Mouse (Mus musculus): ENCODE results near the gene Rpl9-ps1.

The Rpl9-ps1 gene

GRCm38 (mm10) chr11:83623586-83623985 is 21.8 kb downstream of the Rpl9-ps1 start:
- DNase-seq (ENCODE audit: low read depth, low spot score) = no peak

- peak; percentile 30 for DNase-seq (ENCODE audit: low read depth, low spot score)
Observed at GRCm38 (mm10) chr11:83619037-83619436, 26.4 kb downstream of the Rpl9-ps1 start.

GRCm38 (mm10) chr11:83618238-83618637 is 27.2 kb downstream of the Rpl9-ps1 start:
- no peak for DNase-seq (ENCODE audit: low read depth, low spot score)

DNA sequence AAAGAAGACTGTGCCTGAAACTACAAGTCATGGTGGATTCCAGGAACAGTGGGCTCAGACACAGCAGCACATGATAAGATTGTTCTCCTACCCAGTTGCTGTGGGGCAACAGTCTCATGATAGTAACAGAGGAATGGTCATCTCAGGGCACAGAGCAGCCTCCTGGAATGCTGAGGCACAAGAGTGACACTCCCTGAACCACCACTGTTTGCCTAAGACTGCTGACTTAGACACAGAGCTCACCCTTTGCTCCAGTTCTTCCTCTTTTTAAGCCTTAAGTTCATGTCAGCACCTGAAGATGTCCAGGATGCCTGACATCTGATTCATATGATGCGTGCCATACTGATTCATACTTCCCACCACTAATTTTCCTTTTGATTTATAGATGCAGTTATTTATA is 28.8 kb downstream of the Rpl9-ps1 start:
- no peak for DNase-seq (ENCODE audit: low read depth, low spot score)

- DNase-seq (ENCODE audit: low read depth, low spot score) = peak; percentile 70
Observed at GRCm38 (mm10) chr11:83610900-83611299, 34.5 kb downstream of the Rpl9-ps1 start.

- DNase-seq (ENCODE audit: low read depth, low spot score) = no peak
Observed at GRCm38 (mm10) chr11:83606396-83606795, 39.0 kb downstream of the Rpl9-ps1 start.

DNA sequence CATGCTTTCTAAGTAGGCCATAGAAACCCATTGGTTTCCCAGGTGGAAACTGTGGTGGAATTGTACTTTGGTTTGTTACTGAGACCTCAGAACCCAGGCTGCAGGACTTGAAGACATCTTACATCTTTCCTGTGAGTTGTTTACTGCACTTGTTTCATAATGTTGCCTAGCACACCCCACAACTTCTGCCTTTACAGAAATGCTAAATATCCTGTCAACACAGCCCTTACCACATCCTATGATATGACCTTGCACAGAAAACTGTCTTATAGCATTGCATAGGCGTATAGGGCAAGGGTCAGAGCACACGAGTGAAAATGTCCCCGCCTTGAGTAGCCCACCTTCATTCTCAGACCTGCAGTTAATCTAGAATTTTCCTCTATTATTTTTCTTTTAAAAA is 39.9 kb downstream of the Rpl9-ps1 start:
- DNase-seq (ENCODE audit: low read depth, low spot score) = no peak

DNA sequence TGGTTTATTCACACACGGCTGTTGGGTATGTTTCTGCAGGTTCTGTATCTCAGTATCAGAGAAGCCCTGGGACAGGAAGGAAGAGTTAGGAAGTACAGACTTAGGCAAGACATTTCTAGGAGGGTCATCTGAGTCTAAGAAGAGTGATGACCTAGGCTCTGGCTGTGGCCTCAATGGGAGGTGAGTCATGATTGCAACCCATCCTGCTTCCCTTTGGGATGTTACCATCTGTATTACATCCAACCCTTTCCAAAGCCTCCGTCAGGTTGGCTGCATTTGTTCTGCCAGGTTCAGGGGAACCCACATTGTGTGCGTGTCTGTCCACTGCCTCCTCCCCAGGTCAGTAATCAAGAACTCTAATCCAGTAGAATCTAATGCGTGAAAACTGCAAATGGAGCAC is 40.7 kb downstream of the Rpl9-ps1 start:
- no peak for DNase-seq (ENCODE audit: low read depth, low spot score)

GRCm38 (mm10) chr11:83603399-83603798 is 42.0 kb downstream of the Rpl9-ps1 start:
- no peak for DNase-seq (ENCODE audit: low read depth, low spot score)

GRCm38 (mm10) chr11:83600576-83600975 is 44.8 kb downstream of the Rpl9-ps1 start:
- DNase-seq (ENCODE audit: low read depth, low spot score) = no peak

DNA sequence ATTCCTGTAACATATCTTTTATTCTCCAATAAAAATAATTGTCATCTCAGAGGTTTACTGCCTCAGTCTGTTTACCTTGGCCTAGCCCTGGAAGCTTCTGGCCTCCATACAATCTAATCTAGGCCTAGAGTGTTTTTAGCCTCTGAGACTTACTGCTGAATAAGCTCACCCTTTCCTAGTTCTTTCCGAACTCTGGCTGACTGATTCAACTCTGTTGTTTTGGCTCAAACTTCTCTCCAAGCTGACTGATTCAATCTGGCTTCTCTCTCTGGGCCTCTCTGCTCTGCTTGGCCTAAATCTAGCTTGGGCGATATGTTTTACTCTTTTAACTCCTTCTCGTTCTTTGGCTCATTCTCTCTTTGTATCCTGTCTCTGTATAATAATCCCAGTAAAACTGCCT is 46.4 kb downstream of the Rpl9-ps1 start:
- DNase-seq (ENCODE audit: low read depth, low spot score) = no peak

GRCm38 (mm10) chr11:83598207-83598837 is 47.1 kb downstream of the Rpl9-ps1 start:
- DNase-seq (ENCODE audit: low read depth, low spot score) = no peak

- DNase-seq (ENCODE audit: low read depth, low spot score) = no peak
Observed at GRCm38 (mm10) chr11:83597796-83598195, 47.6 kb downstream of the Rpl9-ps1 start.

GRCm38 (mm10) chr11:83595669-83596455 is 49.6 kb downstream of the Rpl9-ps1 start:
- DNase-seq (ENCODE audit: low read depth, low spot score) = peak; percentile 86

Measured in A20 (cell line).